Mouse (Mus musculus): ENCODE data around the gene Dmpk.

The Dmpk gene

GRCm38 (mm10) chr7:19094826-19095750, 11.4 kb downstream of the Dmpk start:
- no peak for ATAC-seq (ENCODE audit: insufficient number of reproducible peaks, low FRiP score, low TSS enrichment)

- no peak for ATAC-seq (ENCODE audit: insufficient number of reproducible peaks, low FRiP score, low TSS enrichment)
Measured at GRCm38 (mm10) chr7:19095751-19096110, 12.1 kb downstream of the Dmpk start.

GRCm38 (mm10) chr7:19096421-19096976, 12.8 kb downstream of the Dmpk start:
- no peak for ATAC-seq (ENCODE audit: insufficient number of reproducible peaks, low FRiP score, low TSS enrichment)

GRCm38 (mm10) chr7:19097217-19097616, 13.6 kb downstream of the Dmpk start:
- ATAC-seq (ENCODE audit: insufficient number of reproducible peaks, low FRiP score, low TSS enrichment) = no peak

- ATAC-seq (ENCODE audit: insufficient number of reproducible peaks, low FRiP score, low TSS enrichment) = no peak
Measured at GRCm38 (mm10) chr7:19097863-19098262, 14.2 kb downstream of the Dmpk start.

GRCm38 (mm10) chr7:19098811-19099210, 15.2 kb downstream of the Dmpk start:
- no peak for ATAC-seq (ENCODE audit: insufficient number of reproducible peaks, low FRiP score, low TSS enrichment)

GRCm38 (mm10) chr7:19100290-19100689, 16.6 kb downstream of the Dmpk start:
- no peak for ATAC-seq (ENCODE audit: insufficient number of reproducible peaks, low FRiP score, low TSS enrichment)

GRCm38 (mm10) chr7:19103741-19104140, 20.1 kb downstream of the Dmpk start:
- no peak for ATAC-seq (ENCODE audit: insufficient number of reproducible peaks, low FRiP score, low TSS enrichment)

- no peak for ATAC-seq (ENCODE audit: insufficient number of reproducible peaks, low FRiP score, low TSS enrichment)
Measured at GRCm38 (mm10) chr7:19104486-19104885, 20.8 kb downstream of the Dmpk start.

GRCm38 (mm10) chr7:19107436-19107835, 23.8 kb downstream of the Dmpk start:
- ATAC-seq (ENCODE audit: insufficient number of reproducible peaks, low FRiP score, low TSS enrichment) = no peak

- no peak for ATAC-seq (ENCODE audit: insufficient number of reproducible peaks, low FRiP score, low TSS enrichment)
Measured at GRCm38 (mm10) chr7:19109565-19109964, 25.9 kb downstream of the Dmpk start.

- peak; percentile 40; the same call in 1 of the 2 replicates for ATAC-seq (ENCODE audit: insufficient number of reproducible peaks, low FRiP score, low TSS enrichment)
Measured at GRCm38 (mm10) chr7:19118028-19118771, 34.6 kb downstream of the Dmpk start, which contains the start of gene Gm4969. Gene Gm4969 (minus strand): TSS chr7:19118368.

GRCm38 (mm10) chr7:19119083-19119482, 35.4 kb downstream of the Dmpk start:
- no peak for ATAC-seq (ENCODE audit: insufficient number of reproducible peaks, low FRiP score, low TSS enrichment)

GRCm38 (mm10) chr7:19119631-19120429, 36.2 kb downstream of the Dmpk start, which contains the start of gene Fbxo46:
Gene Fbxo46 (plus strand): TSS chr7:19119859.
- ATAC-seq (ENCODE audit: insufficient number of reproducible peaks, low FRiP score, low TSS enrichment) = peak; percentile 98

- ATAC-seq (ENCODE audit: insufficient number of reproducible peaks, low FRiP score, low TSS enrichment) = no peak
Measured at GRCm38 (mm10) chr7:19121686-19122085, 38.0 kb downstream of the Dmpk start.

GRCm38 (mm10) chr7:19124713-19125112, 41.1 kb downstream of the Dmpk start:
- no peak for ATAC-seq (ENCODE audit: insufficient number of reproducible peaks, low FRiP score, low TSS enrichment)

- ATAC-seq (ENCODE audit: insufficient number of reproducible peaks, low FRiP score, low TSS enrichment) = no peak
Measured at GRCm38 (mm10) chr7:19127744-19128143, 44.1 kb downstream of the Dmpk start.

- no peak for ATAC-seq (ENCODE audit: insufficient number of reproducible peaks, low FRiP score, low TSS enrichment)
Measured at GRCm38 (mm10) chr7:19129396-19129795, 45.7 kb downstream of the Dmpk start.

- no peak for ATAC-seq (ENCODE audit: insufficient number of reproducible peaks, low FRiP score, low TSS enrichment)
Measured at GRCm38 (mm10) chr7:19130657-19131056, 47.0 kb downstream of the Dmpk start.

GRCm38 (mm10) chr7:19131324-19131848, 47.7 kb downstream of the Dmpk start:
- peak; percentile 97 for ATAC-seq (ENCODE audit: insufficient number of reproducible peaks, low FRiP score, low TSS enrichment)
